Mouse (Mus musculus) mammary gland, adult 2 months (tissue): ENCODE data around the gene Stxbp3. TPM values are rescaled to one million over a fixed set of nuclear protein-coding genes. Genes with fewer than 3 reads are reported as not detected.

ENCODE experiments used
- polyA plus RNA-seq: library from polyadenylated mRNA; depleted of rRNA; stranded (reverse); fragments of >200 nt; gene quantifications from 2 replicates; pipeline ENCODE4 v1.2.3, GENCODE M21; 2012; ENCODE audit warnings: low replicate concordance; rRNA removed

Gene Stxbp3
- polyA plus RNA-seq: 5.3 and 14.7 TPM in 2 replicates

GRCm38 (mm10) chr3:108840000-108840715 is at the start of gene Stxbp3:
Gene Stxbp3 (minus strand): TSS chr3:108840526.

GRCm38 (mm10) chr3:108889908-108890307 is 49.6 kb upstream of the Stxbp3 start, which contains the start of gene Fndc7:
Gene Fndc7 (minus strand): TSS chr3:108890008.

Other genes starting within 250 kb of the Stxbp3 start
- 3.8 and 6.9 TPM in 2 replicates for gene Wdr47, start 249.2 kb downstream of the Stxbp3 start, polyA plus RNA-seq
- gene Clcc1, start 186.6 kb downstream of the Stxbp3 start, polyA plus RNA-seq: 22.4 and 32.1 TPM in 2 replicates
- gene Gpsm2, start 118.2 kb downstream of the Stxbp3 start, polyA plus RNA-seq: 2.8 and 4.0 TPM in 2 replicates
- gene Aknad1, start 100.9 kb downstream of the Stxbp3 start, polyA plus RNA-seq: 0.10 and 0.36 TPM in 2 replicates
- gene Fndc7, start 49.5 kb upstream of the Stxbp3 start, polyA plus RNA-seq: 0.65 and 2.3 TPM in 2 replicates
- gene Prpf38b, start 71.2 kb upstream of the Stxbp3 start, polyA plus RNA-seq: 40.0 and 126 TPM in 2 replicates
- 0.08 and 0.23 TPM in 2 replicates for gene Henmt1, start 99.3 kb upstream of the Stxbp3 start, polyA plus RNA-seq
- gene Gm9857, start 99.9 kb upstream of the Stxbp3 start, polyA plus RNA-seq: not detected in 2 replicates
- 7.0 and 17.5 TPM in 2 replicates for gene Fam102b, start 187.1 kb upstream of the Stxbp3 start, polyA plus RNA-seq
- not detected in 2 replicates for gene Slc25a54, start 239.9 kb upstream of the Stxbp3 start, polyA plus RNA-seq